Comparison of ENCODE assay signal across 7 mouse cellular contexts in the genomic region with DNA sequence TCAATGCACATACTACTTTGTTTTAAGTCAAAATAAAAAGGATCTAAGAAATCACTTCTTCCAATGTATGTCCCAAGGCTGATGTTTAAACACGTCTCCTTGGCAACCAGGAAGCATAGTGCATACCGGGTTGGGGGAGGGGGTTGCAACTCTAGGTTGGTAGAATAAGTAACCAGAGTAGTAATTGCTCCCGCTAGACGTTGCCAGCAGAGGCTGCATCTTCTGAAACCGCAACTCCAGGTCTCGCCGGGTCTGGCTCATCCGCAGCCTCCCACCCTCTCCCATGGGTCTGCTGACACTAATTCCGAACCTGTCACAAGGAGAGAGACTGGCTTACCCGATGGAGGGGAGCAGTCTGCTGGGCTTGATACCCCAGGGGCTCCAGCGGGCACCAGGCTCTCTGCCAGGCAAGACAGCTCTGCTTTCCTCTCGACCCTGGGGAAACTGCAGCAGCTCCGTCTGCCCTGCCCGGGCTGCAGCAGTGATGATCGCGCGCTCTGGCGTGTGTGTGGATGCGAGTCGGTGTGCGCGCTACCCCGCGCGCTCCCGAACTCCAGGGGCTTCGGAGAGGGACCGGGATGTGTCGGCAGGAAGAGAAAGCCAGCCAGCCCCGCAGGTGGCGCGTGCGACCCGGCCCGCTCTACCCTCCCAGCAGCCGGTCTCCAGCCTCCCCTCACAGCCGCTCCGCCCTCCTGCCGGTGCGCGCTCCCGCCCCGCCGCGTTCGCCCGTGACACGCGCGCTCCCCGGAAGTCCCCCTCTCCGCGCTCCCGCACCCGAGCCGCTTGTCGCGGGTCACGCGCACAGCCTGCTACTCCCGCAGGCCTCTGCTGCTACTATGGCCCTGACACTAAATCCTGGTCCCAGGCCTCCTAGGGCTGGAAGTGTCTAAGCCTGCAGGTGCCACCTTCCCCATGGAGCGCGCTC. TPM values are rescaled to one million over a fixed set of nuclear protein-coding genes. Genes with fewer than 3 reads are reported as not detected.
DNase-seq lines count a peak whose midpoint lies in the region; ATAC-seq and TF ChIP-seq lines count a peak whose summit lies in the region.

A gene (minus strand): TSS at position 724 of the 925 bp plus-strand sequence.

- 0 out of 2 replicates have a peak, but pooled peaks cover 3% of the 10 kb centered on the region for H3K4me1 ChIP-seq in embryonic facial prominence, embryonic 13.5 days
- H3K4me1 ChIP-seq in heart, embryonic 10.5 days = no peaks in the 10 kb centered on the region
- H3K4me1 ChIP-seq in kidney, embryonic 15.5 days = peaks cover 3% of the 10 kb centered on the region; the same call in 1 of the 2 replicates
- peaks cover 4% of the 10 kb centered on the region for H3K4me1 ChIP-seq in liver, adult 2 months (ENCODE audit: control insufficient read depth, insufficient read depth, low read length)
- H3K4me1 ChIP-seq in neural tube, embryonic 12.5 days = peaks cover 4% of the 10 kb centered on the region; the same call in 1 of the 2 replicates
- peaks cover 3% of the 10 kb centered on the region for H3K4me1 ChIP-seq in testis, adult 2 months (ENCODE audit: control insufficient read depth, insufficient read depth, low read length)

- no peaks in the 10 kb centered on the region for H3K27me3 ChIP-seq in embryonic facial prominence, embryonic 13.5 days
- no peaks in the 10 kb centered on the region; the same call in 1 of the 2 replicates for H3K27me3 ChIP-seq in heart, embryonic 10.5 days (ENCODE audit: insufficient read depth, poor library complexity, severe bottlenecking)
- H3K27me3 ChIP-seq in kidney, embryonic 15.5 days = no peaks in the 10 kb centered on the region
- 0 out of 2 replicates have a peak, but pooled peaks cover 4% of the 10 kb centered on the region for H3K27me3 ChIP-seq in liver, adult 2 months (ENCODE audit: control insufficient read depth, insufficient read depth, low read length)
- no peaks in the 10 kb centered on the region for H3K27me3 ChIP-seq in neural tube, embryonic 12.5 days (replicated peaks)
- no peaks in the 10 kb centered on the region for H3K27me3 ChIP-seq in testis, adult 2 months (ENCODE audit: control insufficient read depth, insufficient read depth, low read length)

- H3K9ac ChIP-seq in embryonic facial prominence, embryonic 13.5 days = peak within 1 kb of the TSS; percentile 74
- peak within 1 kb of the TSS; percentile 51 for H3K9ac ChIP-seq in kidney, embryonic 15.5 days
- peak within 1 kb of the TSS; percentile 21 for H3K9ac ChIP-seq in liver, adult 2 months (ENCODE audit: low read depth, low read length)
- H3K9ac ChIP-seq in neural tube, embryonic 12.5 days = peak within 1 kb of the TSS; percentile 61

- H3K27ac ChIP-seq in embryonic facial prominence, embryonic 13.5 days = peak within 1 kb of the TSS; percentile 51; the same call in 1 of the 2 replicates
- H3K27ac ChIP-seq in heart, embryonic 10.5 days = peak within 1 kb of the TSS; percentile 86
- peak within 1 kb of the TSS; percentile 85 for H3K27ac ChIP-seq in kidney, embryonic 15.5 days
- H3K27ac ChIP-seq in liver, adult 2 months (replicated peaks; ENCODE audit: insufficient read depth, low read depth, low read length) = no peak within 1 kb of the TSS
- peak within 1 kb of the TSS; percentile 78 for H3K27ac ChIP-seq in neural tube, embryonic 12.5 days
- H3K27ac ChIP-seq in testis, adult 2 months (ENCODE audit: control insufficient read depth, insufficient read depth, low read depth, low read length) = no peak within 1 kb of the TSS

- under 1% methylated on average over 63 of the region's 63 CpGs for WGBS in embryonic facial prominence, embryonic 13.5 days
- under 1% methylated on average over 63 of the region's 63 CpGs for WGBS in heart, embryonic 10.5 days
- under 1% methylated on average over 53 of the region's 63 CpGs for WGBS in kidney, embryonic 15.5 days
- 1% methylated on average over 62 of the region's 63 CpGs for WGBS in liver, adult 2 months
- under 1% methylated on average over 63 of the region's 63 CpGs for WGBS in neural tube, embryonic 12.5 days

- H3K4me3 ChIP-seq in embryonic facial prominence, embryonic 13.5 days = peak within 1 kb of the TSS; percentile 67
- peak within 1 kb of the TSS; percentile 83 for H3K4me3 ChIP-seq in heart, embryonic 10.5 days
- H3K4me3 ChIP-seq in kidney, embryonic 15.5 days (replicated peaks) = peak within 1 kb of the TSS; percentile 68
- H3K4me3 ChIP-seq in liver, adult 2 months (ENCODE audit: insufficient read depth, low read depth, low read length) = peak within 1 kb of the TSS; percentile 83
- H3K4me3 ChIP-seq in neural tube, embryonic 12.5 days = peak within 1 kb of the TSS; percentile 56
- H3K4me3 ChIP-seq in testis, adult 2 months (ENCODE audit: control insufficient read depth, low read depth, low read length) = peak within 1 kb of the TSS; percentile 69

- DNase-seq in brain, adult 2 months (ENCODE audit: low read depth, low spot score) = peak; percentile 93
- DNase-seq in heart, embryonic 10.5 days (ENCODE audit: low spot score) = peak; percentile 86
- peak; percentile 11 for DNase-seq in liver, adult 2 months (ENCODE audit: extremely low read depth, low read depth, low spot score)

- H3K4me2 ChIP-seq in embryonic facial prominence, embryonic 13.5 days = peak within 1 kb of the TSS; percentile 86
- H3K4me2 ChIP-seq in kidney, embryonic 15.5 days = peak within 1 kb of the TSS; percentile 85
- peak within 1 kb of the TSS; percentile 75 for H3K4me2 ChIP-seq in neural tube, embryonic 12.5 days (replicated peaks)

- no peak for TF ChIP-seq CTCF in liver, adult 2 months (IDR thresholded peaks at IDR 0.05; ENCODE audit: low read depth, low read length)
- TF ChIP-seq CTCF in testis, adult 2 months (IDR thresholded peaks at IDR 0.05; ENCODE audit: control insufficient read depth, insufficient read depth, insufficient replicate concordance, low read depth, low read length) = no peak

- peak; percentile 87 for ATAC-seq in embryonic facial prominence, embryonic 13.5 days (ENCODE audit: insufficient number of reproducible peaks, insufficient read depth, low FRiP score, low TSS enrichment, low read depth)
- ATAC-seq in kidney, embryonic 15.5 days (replicated peaks; ENCODE audit: low FRiP score) = peak; percentile 97
- peak; percentile 97 for ATAC-seq in neural tube, embryonic 12.5 days (ENCODE audit: low FRiP score, low read depth)

- H3K36me3 ChIP-seq in embryonic facial prominence, embryonic 13.5 days = no peaks in the 10 kb centered on the region
- no peaks in the 10 kb centered on the region for H3K36me3 ChIP-seq in heart, embryonic 10.5 days
- H3K36me3 ChIP-seq in kidney, embryonic 15.5 days = no peaks in the 10 kb centered on the region
- no peaks in the 10 kb centered on the region for H3K36me3 ChIP-seq in liver, adult 2 months (ENCODE audit: control insufficient read depth, insufficient read depth, low read length)
- no peaks in the 10 kb centered on the region for H3K36me3 ChIP-seq in neural tube, embryonic 12.5 days
- no peaks in the 10 kb centered on the region for H3K36me3 ChIP-seq in testis, adult 2 months (ENCODE audit: control insufficient read depth, insufficient read depth, low read length)

- no peak for TF ChIP-seq POLR2A in liver, adult 2 months (IDR thresholded peaks at IDR 0.05; ENCODE audit: extremely low read depth, insufficient read depth, low read length)
- no peak for TF ChIP-seq POLR2A in testis, adult 2 months (IDR thresholded peaks at IDR 0.05; ENCODE audit: control insufficient read depth, low read depth, low read length)

- H3K79me2 ChIP-seq in liver, adult 2 months (ENCODE audit: control insufficient read depth, insufficient read depth, low read length) = no peaks in the 10 kb centered on the region

- no peaks in the 10 kb centered on the region for H3K9me3 ChIP-seq in embryonic facial prominence, embryonic 13.5 days
- no peaks in the 10 kb centered on the region for H3K9me3 ChIP-seq in heart, embryonic 10.5 days
- no peaks in the 10 kb centered on the region for H3K9me3 ChIP-seq in kidney, embryonic 15.5 days (replicated peaks)
- H3K9me3 ChIP-seq in neural tube, embryonic 12.5 days = no peaks in the 10 kb centered on the region

RNA-seq across cellular contexts. Expression of the gene that starts here (rescaled TPM):
- 4.2 and 5.6 TPM in 2 replicates for polyA plus RNA-seq in embryonic facial prominence, embryonic 13.5 days (2015; fragmentation: Nextera tagmentation; extraction: Ambion mirVana)
- 1.8 and 2.4 TPM in 2 replicates for polyA plus RNA-seq in heart, embryonic 10.5 days (2016; fragmentation: Nextera tagmentation; extraction: Ambion mirVana)
- polyA plus RNA-seq in kidney, embryonic 15.5 days (2015; fragmentation: Nextera tagmentation; extraction: Ambion mirVana) = 3.1 TPM in 2 replicates
- total RNA-seq in liver, adult 2 months (2014; rRNA removed) = 0.07 and 0.18 TPM in 2 replicates
- 0.05 TPM in 1 of 2 replicates, not detected in the other for polyA plus RNA-seq in liver, adult 2 months (2012; rRNA removed)
- polyA plus RNA-seq in neural tube, embryonic 12.5 days (2016; fragmentation: Nextera tagmentation; extraction: Ambion mirVana) = 15.4 and 15.7 TPM in 2 replicates
- 2.4 and 3.5 TPM in 2 replicates for polyA plus RNA-seq in testis, adult 2 months (2012; rRNA removed)

Comparison
In these comparisons a context has a peak if more than half of its experiments do, and no peak if none do; other contexts are left out.
1. Peak in DNase-seq, H3K4me3 ChIP-seq and H3K9ac ChIP-seq in liver, adult 2 months; RNA of the gene not detected or under 1 TPM.
2. DNase-seq: peak in every context shown above with its lines; median percentile 93 in brain, adult 2 months; 86 in heart, embryonic 10.5 days; 11 in liver, adult 2 months.
3. H3K27ac ChIP-seq: peak in embryonic facial prominence, embryonic 13.5 days (single experiment), heart, embryonic 10.5 days (single experiment), kidney, embryonic 15.5 days (single experiment) and neural tube, embryonic 12.5 days (single experiment); none in liver, adult 2 months (single experiment) and testis, adult 2 months (single experiment).
4. H3K9ac ChIP-seq: peak in every context shown above with its lines; median percentile 74 in embryonic facial prominence, embryonic 13.5 days; 61 in neural tube, embryonic 12.5 days; 51 in kidney, embryonic 15.5 days; 21 in liver, adult 2 months.
5. Peak in every context shown above with its lines, with median percentiles within 50 percentile points of each other: ATAC-seq, H3K4me2 ChIP-seq and H3K4me3 ChIP-seq.